In the genomic region with DNA sequence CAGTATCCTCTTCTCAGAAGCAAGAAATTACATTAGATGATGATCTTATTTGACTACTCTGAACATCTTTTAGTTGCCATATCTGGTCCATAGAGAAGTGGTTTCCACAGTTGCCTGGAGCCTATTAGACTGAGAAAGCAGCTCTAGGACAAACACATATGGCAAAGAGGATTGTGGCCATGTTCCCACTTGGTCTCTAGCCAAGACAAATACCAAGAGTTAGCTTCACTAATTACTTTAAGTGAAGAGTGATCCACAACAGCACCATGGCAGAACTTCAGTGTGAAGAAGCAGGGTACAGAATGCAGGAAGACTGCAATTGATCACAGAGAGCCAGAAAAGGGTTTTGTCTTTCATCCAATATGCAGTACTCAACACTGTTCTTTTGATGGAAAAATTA, we compare ENCODE assay signal across 26 mouse cellular contexts.
A peak's percentile ranks its signal among the peaks of the same experiment; 100 is the strongest.
DNase-seq lines count a peak whose midpoint lies in the region; ATAC-seq and TF ChIP-seq lines count a peak whose summit lies in the region.
"Had no signal": no experiment of that assay in that cellular context is flagged by ENCODE, and none has a peak within 500 bp of the region (broad histone marks: within the 10 kb centered on the region; RNA-seq: fewer than 3 reads in every experiment).

No protein-coding gene starts in this region.

- DNase-seq in forebrain, embryonic 14.5 days (ENCODE audit: low spot score) = peak; percentile 61
- DNase-seq in forebrain, embryonic 10.5 days (ENCODE audit: extremely low spot score, low spot score) = no peak
- peak; percentile 13 for DNase-seq in forebrain, postnatal 0 days
- peak; percentile 4 for DNase-seq in brain, adult 2 months (ENCODE audit: low read depth, low spot score)
- DNase-seq in brain, embryonic 14.5 days (ENCODE audit: low read depth) = peak; percentile 77
- DNase-seq: adrenal gland, adult 2 months; adrenal gland, postnatal 14 days; cerebellum, adult 18-20 months; cerebellum, adult 9-10 months; cerebellum, postnatal 36 days; embryo, embryonic 11 days; gastrocnemius, postnatal 10 days; gastrocnemius, postnatal 36 days; heart, adult 2 months; heart, postnatal 14 days; heart, postnatal 4 days; kidney, adult 11 months; kidney, adult 8-10 months had no signal

- H3K4me3 ChIP-seq in forebrain, embryonic 14.5 days (ENCODE audit: low read depth, low read length) = no peak overlapping the region
- H3K4me3 ChIP-seq in forebrain, embryonic 10.5 days = no peak overlapping the region
- no peak overlapping the region for H3K4me3 ChIP-seq in forebrain, postnatal 0 days (ENCODE audit: low read depth, low read length)
- no peak overlapping the region for H3K4me3 ChIP-seq in forebrain, embryonic 13.5 days
- H3K4me3 ChIP-seq: embryonic facial prominence, embryonic 15.5 days; heart, adult 2 months; heart, embryonic 10.5 days; heart, embryonic 13.5 days; hindbrain, embryonic 12.5 days; hindbrain, embryonic 15.5 days; intestine, embryonic 15.5 days had no signal

- no peak overlapping the region for H3K27ac ChIP-seq in forebrain, embryonic 14.5 days (ENCODE audit: low read depth, low read length)
- H3K27ac ChIP-seq in forebrain, embryonic 10.5 days = no peak overlapping the region
- no peak overlapping the region for H3K27ac ChIP-seq in forebrain, postnatal 0 days (ENCODE audit: low read depth, low read length)
- no peak overlapping the region for H3K27ac ChIP-seq in forebrain, embryonic 13.5 days
- H3K27ac ChIP-seq: embryonic facial prominence, embryonic 15.5 days; heart, adult 2 months; heart, embryonic 10.5 days; heart, embryonic 13.5 days; hindbrain, embryonic 12.5 days; hindbrain, embryonic 15.5 days; intestine, embryonic 15.5 days had no signal

- no peak overlapping the region for H3K4me2 ChIP-seq in forebrain, embryonic 14.5 days (ENCODE audit: low read length)
- no peak overlapping the region for H3K4me2 ChIP-seq in forebrain, postnatal 0 days (ENCODE audit: low read depth)
- no peak overlapping the region for H3K4me2 ChIP-seq in forebrain, embryonic 13.5 days
- H3K4me2 ChIP-seq: embryonic facial prominence, embryonic 15.5 days; heart, embryonic 13.5 days; hindbrain, embryonic 12.5 days; hindbrain, embryonic 15.5 days; intestine, embryonic 15.5 days had no signal

- no peaks in the 10 kb centered on the region for H3K4me1 ChIP-seq in forebrain, embryonic 14.5 days (ENCODE audit: control insufficient read depth, insufficient read depth, low read length)
- H3K4me1 ChIP-seq in forebrain, embryonic 10.5 days = no peaks in the 10 kb centered on the region
- no peaks in the 10 kb centered on the region for H3K4me1 ChIP-seq in forebrain, postnatal 0 days (ENCODE audit: insufficient read depth)
- H3K4me1 ChIP-seq in forebrain, embryonic 13.5 days = no peaks in the 10 kb centered on the region
- H3K4me1 ChIP-seq: embryonic facial prominence, embryonic 15.5 days; heart, embryonic 10.5 days; heart, embryonic 13.5 days; hindbrain, embryonic 12.5 days; intestine, embryonic 15.5 days had no signal

- H3K9me3 ChIP-seq in forebrain, embryonic 14.5 days (replicated peaks; ENCODE audit: control insufficient read depth, low read length) = no peaks in the 10 kb centered on the region
- H3K9me3 ChIP-seq in forebrain, embryonic 10.5 days = no peaks in the 10 kb centered on the region
- no peaks in the 10 kb centered on the region for H3K9me3 ChIP-seq in forebrain, postnatal 0 days (ENCODE audit: low read length)
- H3K9me3 ChIP-seq in forebrain, embryonic 13.5 days (replicated peaks) = no peaks in the 10 kb centered on the region
- H3K9me3 ChIP-seq: embryonic facial prominence, embryonic 15.5 days; heart, embryonic 10.5 days; heart, embryonic 13.5 days; hindbrain, embryonic 12.5 days; hindbrain, embryonic 15.5 days; intestine, embryonic 15.5 days had no signal

- H3K9ac ChIP-seq in forebrain, embryonic 14.5 days (ENCODE audit: low read length) = no peak overlapping the region
- no peak overlapping the region for H3K9ac ChIP-seq in forebrain, postnatal 0 days
- no peak overlapping the region for H3K9ac ChIP-seq in forebrain, embryonic 13.5 days
- H3K9ac ChIP-seq: embryonic facial prominence, embryonic 15.5 days; heart, embryonic 13.5 days; hindbrain, embryonic 12.5 days; hindbrain, embryonic 15.5 days; intestine, embryonic 15.5 days had no signal

- no peak for TF ChIP-seq POLR2A in brain, embryonic 14.5 days (IDR thresholded peaks at IDR 0.05; ENCODE audit: borderline replicate concordance, extremely low read depth, insufficient read depth, insufficient read length, poor library complexity, severe bottlenecking)

- H3K36me3 ChIP-seq in forebrain, embryonic 14.5 days (ENCODE audit: control insufficient read depth, insufficient read depth, low read length) = no peaks in the 10 kb centered on the region
- no peaks in the 10 kb centered on the region for H3K36me3 ChIP-seq in forebrain, embryonic 10.5 days (replicated peaks)
- no peaks in the 10 kb centered on the region for H3K36me3 ChIP-seq in forebrain, postnatal 0 days (ENCODE audit: insufficient read depth)
- no peaks in the 10 kb centered on the region for H3K36me3 ChIP-seq in forebrain, embryonic 13.5 days (ENCODE audit: poor library complexity, severe bottlenecking)
- H3K36me3 ChIP-seq: embryonic facial prominence, embryonic 15.5 days; heart, embryonic 10.5 days; heart, embryonic 13.5 days; hindbrain, embryonic 12.5 days; hindbrain, embryonic 15.5 days; intestine, embryonic 15.5 days had no signal

- no peak for TF ChIP-seq CTCF in forebrain, postnatal 0 days (IDR thresholded peaks at IDR 0.05; ENCODE audit: low read depth)
- TF ChIP-seq CTCF in brain, embryonic 14.5 days (IDR thresholded peaks at IDR 0.05; ENCODE audit: borderline replicate concordance, extremely low read depth, insufficient read depth, insufficient read length) = no peak

- H3K27me3 ChIP-seq in forebrain, embryonic 14.5 days (replicated peaks; ENCODE audit: control insufficient read depth, insufficient read depth, low read length) = no peaks in the 10 kb centered on the region
- no peaks in the 10 kb centered on the region for H3K27me3 ChIP-seq in forebrain, embryonic 10.5 days (ENCODE audit: poor library complexity, severe bottlenecking)
- H3K27me3 ChIP-seq in forebrain, postnatal 0 days (ENCODE audit: insufficient read depth, low read length) = no peaks in the 10 kb centered on the region
- H3K27me3 ChIP-seq in forebrain, embryonic 13.5 days = no peaks in the 10 kb centered on the region
- H3K27me3 ChIP-seq: embryonic facial prominence, embryonic 15.5 days; heart, embryonic 13.5 days; hindbrain, embryonic 12.5 days; hindbrain, embryonic 15.5 days; intestine, embryonic 15.5 days had no signal

- ATAC-seq in forebrain, embryonic 14.5 days = 0 out of 2 replicates have a peak, but pooled peaks have one; percentile 37
- no peak for ATAC-seq in forebrain, postnatal 0 days
- no peak; the same call in 1 of the 2 replicates for ATAC-seq in forebrain, embryonic 13.5 days
- ATAC-seq: CD4-positive, CD25-positive, alpha-beta regulatory T cell, adult 4 months; intestine, embryonic 15.5 days had no signal
